Mouse (Mus musculus) layer of hippocampus, postnatal 36 days (tissue): Measurements from ENCODE around the gene Cdh5. TPM values are rescaled to one million over a fixed set of nuclear protein-coding genes. Genes with fewer than 3 reads are reported as not detected.
"Not testable (repeated sequence)": the region's sequence is repeated elsewhere in the genome, so short reads cannot be mapped to it uniquely, and the experiment has no call there.

Experiments
- DNase-seq, 2 experiments: peaks; one replicate each; pipeline ENCODE4 v3.0.0; 2022
- total RNA-seq, 2 experiments: library from RNA; stranded (reverse); gene quantifications; 2 replicates each; pipeline ENCODE4 v1.2.3; 2021

Gene Cdh5
- 1 to 10 TPM; 8.5 to 9.1 TPM for total RNA-seq

DNA sequence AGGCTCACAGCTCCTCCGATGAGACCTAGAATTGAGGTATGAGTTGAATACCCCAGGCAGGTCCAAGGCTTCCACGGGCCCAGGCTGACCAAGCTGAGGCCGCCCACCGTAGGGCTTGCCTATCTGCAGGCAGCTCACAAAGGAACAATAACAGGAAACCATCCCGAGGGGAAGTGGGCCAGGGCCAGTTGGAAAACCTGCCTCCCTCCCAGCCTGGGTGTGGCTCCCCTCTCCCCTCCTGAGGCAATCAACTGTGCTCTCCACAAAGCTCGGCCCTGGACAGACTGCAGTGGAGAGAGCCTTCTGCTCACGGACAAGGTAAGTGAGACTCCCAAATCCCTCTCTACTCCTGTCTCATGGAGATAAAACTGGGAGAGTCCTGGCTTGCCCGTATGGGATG lies at the start of gene Cdh5:
TSS of gene Cdh5 (plus strand) at position 211 of the 400 bp plus-strand sequence.
- DNase-seq: no peak

DNA sequence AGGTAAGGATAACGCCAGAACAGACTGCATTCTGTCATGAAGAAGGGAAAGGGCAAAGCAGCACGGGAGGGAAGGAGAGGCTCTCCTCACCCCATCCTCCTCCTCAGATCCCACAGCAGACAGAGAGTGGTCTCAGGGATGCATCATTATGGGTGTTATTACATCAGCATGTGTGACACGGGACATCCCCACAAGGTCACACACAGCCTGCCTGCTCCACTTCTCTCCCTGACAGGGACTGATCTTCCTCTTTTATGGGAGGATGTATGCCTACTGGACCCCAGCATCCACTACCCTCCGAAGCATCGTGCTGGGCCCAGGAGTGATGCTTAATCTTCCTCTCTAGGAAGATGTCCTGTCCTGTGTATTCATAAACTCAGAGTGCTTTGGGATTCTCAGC lies 41.5 kb upstream of the Cdh5 start:
- DNase-seq: no peak

- DNase-seq: no peak
Observed at GRCm38 (mm10) chr8:104060446-104060845, 41.0 kb upstream of the Cdh5 start.

DNA sequence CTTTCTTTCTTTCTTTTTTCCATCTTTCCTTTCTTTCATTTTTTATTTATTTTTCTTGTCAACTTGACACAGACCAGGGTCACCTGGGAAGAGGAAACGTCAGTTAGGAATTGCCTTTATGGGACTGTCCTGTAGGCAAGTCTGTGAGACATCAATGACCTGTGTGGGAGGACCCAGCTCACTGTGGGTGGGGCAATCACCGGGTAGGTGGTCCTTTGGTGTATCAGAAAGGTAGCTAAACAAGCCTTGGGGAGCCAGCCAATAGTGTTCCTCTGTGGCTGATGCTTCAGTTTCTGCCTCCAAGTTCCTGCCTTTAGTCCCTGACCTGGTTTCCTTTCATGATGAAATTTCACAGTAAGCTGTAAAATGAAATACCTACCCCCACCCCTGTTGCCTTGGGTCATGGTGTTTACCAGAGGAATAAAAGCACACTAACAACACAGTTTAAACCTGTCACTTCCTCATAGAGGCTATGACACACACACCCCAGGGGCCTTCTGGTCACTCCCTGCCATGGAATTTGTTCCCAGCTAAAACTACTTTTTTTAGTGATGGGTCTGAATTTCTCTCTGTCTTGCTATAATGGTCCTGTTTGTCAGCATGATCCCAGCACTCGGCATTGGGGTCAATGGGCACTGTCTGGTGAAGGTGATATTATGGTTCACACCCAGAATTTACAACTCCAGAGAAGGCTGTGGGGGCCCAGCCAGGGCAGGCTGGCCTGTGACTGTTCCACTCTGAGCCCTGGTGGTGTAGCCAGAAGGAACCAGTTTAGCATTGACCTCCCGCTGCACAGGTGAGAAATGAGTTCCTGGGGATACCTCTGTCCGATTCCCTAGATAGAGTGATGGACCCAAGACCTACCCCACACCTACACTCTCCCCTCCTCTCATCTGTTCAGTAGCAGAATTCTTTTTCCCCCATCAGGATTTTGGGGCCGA lies 40.1 kb upstream of the Cdh5 start:
- DNase-seq: no peak

GRCm38 (mm10) chr8:104061989-104062820 lies 39.2 kb upstream of the Cdh5 start:
- DNase-seq: no peak

DNA sequence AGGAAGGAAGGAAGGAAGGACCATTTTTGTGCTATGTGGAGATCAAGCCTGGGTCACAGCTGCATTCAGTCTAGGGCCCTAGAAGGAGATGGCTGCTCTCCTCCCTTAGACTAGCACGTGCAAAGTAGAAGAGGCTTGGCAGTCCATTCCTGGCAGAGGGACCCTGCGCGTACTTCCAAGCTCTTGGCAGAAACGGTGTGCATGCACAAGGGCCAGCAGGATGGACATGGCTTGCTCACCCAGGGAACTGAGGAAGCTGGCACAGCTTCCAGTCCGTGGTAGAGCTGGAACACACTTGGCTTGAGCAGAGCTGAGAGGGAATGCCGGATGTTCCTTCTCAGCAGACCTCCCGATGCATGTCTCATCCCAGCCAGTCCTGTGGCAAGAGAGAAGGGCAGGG lies 36.2 kb upstream of the Cdh5 start:
- no peak for DNase-seq

DNA sequence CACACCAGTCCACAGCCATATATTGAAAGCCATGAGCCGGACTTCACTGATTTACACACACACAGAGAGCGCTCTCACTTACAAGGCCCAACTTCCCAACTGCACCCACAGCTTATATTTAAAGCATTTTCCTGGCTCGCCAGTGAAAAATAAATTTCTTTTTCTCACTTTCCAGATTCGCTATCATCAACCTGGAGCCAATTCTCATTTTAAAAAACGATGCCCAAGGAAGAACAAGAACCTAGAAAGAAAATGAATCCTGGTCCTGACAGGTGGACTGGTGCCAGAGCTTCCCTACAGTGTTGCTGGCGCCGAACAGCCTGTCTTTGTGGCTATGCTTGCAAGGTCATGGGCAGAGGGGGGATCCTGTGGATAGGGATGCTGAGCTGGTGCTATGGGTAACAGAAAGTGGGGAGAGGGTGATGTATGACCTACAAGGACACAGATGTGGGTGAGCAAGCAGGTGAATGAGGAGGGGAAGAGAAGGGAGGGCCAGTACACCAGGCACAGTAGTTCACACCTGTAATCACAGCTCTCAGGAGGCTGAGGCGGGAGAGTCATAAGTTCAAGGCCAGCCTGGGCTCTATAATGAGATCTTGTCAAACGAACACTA lies 35.4 kb upstream of the Cdh5 start:
- no peak for DNase-seq

DNA sequence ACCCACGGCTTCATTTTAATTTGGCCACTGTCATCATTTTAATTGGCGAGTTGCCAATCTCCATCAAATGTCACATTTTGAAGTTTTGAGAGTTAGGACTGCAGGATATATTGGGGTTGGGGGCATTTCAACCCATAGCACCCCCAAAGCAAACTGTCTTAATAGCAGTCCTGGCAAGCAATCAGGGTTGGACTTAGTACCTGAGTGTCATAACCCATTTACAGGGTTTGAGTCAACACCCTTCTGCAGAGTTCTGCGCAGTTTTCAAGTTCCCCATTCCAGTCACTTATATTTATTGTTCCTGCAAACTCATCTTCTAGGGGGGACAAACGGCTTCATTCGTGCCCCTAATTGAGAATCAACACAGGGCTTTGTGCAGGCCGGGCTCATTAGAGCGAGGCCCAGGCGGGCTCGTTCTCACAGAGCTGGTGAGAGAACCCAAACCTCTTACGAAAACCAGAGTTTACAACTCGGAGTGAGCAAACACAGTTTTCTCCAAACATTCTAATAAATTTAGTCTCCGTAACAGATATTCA lies 34.0 kb upstream of the Cdh5 start:
- DNase-seq: no peak

DNA sequence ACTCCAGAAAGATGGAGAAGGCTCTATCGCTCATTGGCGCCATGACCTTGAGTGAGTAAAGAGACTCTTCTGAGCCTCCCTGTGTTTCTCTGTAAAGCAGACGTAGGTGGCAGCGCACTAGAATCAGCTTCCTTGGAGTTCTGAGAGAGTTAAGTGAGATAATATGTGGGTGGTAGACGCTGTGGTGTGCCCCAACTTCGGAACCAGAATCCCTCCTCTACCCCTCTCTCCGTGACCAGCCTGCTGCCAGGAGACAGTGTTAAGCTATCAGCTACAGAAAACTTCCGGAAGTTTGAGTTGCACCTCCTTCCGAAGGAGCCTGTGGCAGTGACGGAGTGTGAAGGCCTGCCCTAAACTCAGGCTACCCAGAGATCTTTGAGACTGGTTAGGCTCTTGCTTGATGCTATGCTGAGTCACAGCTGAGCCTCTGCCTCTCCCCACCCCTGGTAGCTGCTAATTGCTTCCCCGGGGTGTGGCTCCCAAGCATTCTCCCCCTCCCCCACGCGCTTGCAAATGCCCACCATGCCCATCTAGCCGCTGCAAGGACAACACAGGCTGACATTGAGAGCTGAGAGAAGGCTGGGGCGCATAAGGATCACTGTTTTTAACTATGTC lies 32.9 kb upstream of the Cdh5 start:
- DNase-seq: no peak

GRCm38 (mm10) chr8:104070201-104070865 lies 31.1 kb upstream of the Cdh5 start:
- not testable (repeated sequence) for DNase-seq

DNA sequence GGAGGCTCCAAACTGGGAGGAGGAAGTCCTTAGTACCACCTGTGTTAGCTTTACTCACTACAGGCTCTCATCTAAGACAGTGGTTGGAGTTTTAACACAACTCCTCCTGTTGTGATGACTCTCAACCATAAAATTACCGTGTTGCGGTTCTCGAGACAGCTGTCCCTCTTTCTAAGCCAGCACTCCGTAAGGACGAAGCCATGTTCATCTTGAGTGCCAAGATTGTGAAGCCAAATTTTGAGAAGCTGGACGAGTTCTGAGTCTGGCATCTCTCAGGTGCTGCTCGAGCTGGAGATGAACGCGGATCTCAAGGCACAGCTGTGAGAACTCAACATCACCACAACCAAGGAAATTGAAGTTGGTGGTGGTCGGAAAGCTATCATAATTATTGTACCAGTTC lies 30.5 kb upstream of the Cdh5 start:
- DNase-seq: no peak

GRCm38 (mm10) chr8:104075079-104075478 lies 26.3 kb upstream of the Cdh5 start:
- no peak for DNase-seq

GRCm38 (mm10) chr8:104076541-104077412 lies 24.6 kb upstream of the Cdh5 start:
- DNase-seq: peak; percentile 64 to 66

- DNase-seq: no peak
Observed at GRCm38 (mm10) chr8:104078091-104078490, 23.3 kb upstream of the Cdh5 start.

GRCm38 (mm10) chr8:104085281-104085680 lies 16.1 kb upstream of the Cdh5 start:
- DNase-seq: no peak

GRCm38 (mm10) chr8:104086615-104087014 lies 14.8 kb upstream of the Cdh5 start:
- no peak for DNase-seq

DNA sequence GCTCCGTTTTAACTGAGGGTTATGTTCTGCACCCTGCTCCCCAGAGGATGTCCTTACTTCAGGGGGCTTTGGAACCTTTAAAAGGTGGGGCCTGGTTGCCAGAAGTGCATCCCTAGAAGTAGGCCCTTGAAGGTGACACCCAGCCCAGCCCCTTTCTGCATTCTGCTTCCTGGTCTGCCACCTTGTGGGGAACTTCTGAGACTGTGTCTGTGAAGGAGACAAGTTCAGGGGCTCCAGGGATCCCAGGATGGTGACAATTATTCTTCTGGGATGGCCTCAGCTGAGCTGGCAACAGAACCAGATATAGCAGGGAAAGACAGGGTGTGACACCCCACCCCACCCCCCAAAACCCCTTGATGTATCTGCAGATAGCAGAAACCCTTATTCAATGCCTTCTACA lies 14.3 kb upstream of the Cdh5 start:
- no peak for DNase-seq

DNA sequence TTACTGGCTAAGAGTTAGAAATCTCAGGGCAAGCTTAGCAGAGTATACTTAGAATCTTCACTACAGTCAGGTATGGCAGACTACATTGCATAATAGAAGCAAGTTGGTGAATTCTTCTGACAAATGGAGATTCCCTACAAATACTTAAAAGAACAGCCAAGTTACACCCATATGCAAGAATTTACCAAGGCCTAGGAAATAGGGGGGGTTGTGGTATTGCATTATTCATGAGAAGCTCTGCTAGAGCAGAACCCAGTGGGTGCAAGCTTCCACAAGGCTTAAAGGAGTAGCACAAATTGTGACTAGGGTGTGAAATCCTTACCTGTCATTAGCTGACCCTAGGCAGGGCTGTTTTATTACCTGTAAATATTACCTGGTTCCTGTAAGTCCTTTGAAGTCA lies 13.5 kb upstream of the Cdh5 start:
- DNase-seq: not testable (repeated sequence)

- no peak for DNase-seq
Observed at GRCm38 (mm10) chr8:104088881-104089280, 12.5 kb upstream of the Cdh5 start.
